Comparison of ENCODE assay signal across 10 mouse cellular contexts in the genomic region with DNA sequence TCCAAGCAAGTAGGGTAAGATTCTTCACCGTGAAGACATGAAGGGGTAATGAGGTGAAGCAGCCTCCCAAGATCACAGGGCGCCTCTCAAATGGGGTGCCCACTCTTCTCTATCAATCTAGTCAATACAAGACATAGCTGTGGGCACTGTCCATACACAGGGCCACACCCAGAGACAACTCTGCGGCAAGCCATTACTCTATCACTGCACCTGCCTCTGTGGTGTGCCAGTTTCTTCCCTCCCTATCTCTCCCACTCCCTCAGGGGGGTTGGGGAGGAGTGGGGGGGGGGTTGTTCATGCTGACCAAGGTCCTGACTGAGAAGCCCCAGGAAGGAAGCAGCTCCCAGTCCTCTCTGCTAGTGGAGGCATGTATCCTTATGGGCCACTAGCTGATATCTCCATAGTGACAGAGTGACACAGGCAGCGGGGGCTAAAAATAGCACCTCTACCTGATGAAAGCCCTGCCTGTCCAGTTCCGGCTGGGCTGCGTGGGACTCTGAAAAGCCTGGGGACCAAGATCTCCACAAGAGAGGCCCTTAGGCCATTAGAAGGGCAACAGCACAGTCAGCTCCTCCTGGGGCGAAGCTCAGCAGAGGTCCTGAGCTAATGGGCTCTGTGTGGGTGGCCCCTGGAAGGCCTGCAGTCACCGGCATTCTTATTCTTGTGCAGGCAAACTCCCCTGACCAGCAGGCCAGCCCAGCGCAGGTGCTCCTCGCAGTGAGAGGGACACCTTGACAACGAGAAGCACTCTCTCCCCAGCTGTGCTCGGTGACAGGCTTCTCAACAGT. TPM values are rescaled to one million over a fixed set of nuclear protein-coding genes. Genes with fewer than 3 reads are reported as not detected.
DNase-seq lines count a peak whose midpoint lies in the region; ATAC-seq lines count a peak whose summit lies in the region.
"Had no signal": no experiment of that assay in that cellular context is flagged by ENCODE, and none has a peak within 500 bp of the region (broad histone marks: within the 10 kb centered on the region; RNA-seq: fewer than 3 reads in every experiment).

No protein-coding gene starts in this region.

- 50% methylated on average over 12 of the region's 12 CpGs for WGBS in kidney, embryonic 14.5 days
- WGBS in liver, embryonic 13.5 days (ENCODE audit: insufficient replicate concordance), result 52% methylated on average over 12 of the region's 12 CpGs

- no peaks in the 10 kb centered on the region for H3K36me3 ChIP-seq in kidney, embryonic 14.5 days (ENCODE audit: control insufficient read depth, insufficient read depth, low read length)
- H3K36me3 ChIP-seq in liver, embryonic 13.5 days, result no peaks in the 10 kb centered on the region
- H3K36me3 ChIP-seq: limb, embryonic 13.5 days had no signal

- no peaks in the 10 kb centered on the region for H3K27me3 ChIP-seq in kidney, embryonic 14.5 days (ENCODE audit: control insufficient read depth, insufficient read depth, low read length)
- H3K27me3 ChIP-seq in liver, embryonic 13.5 days, result no peaks in the 10 kb centered on the region
- H3K27me3 ChIP-seq: limb, embryonic 13.5 days had no signal

- no peak for ATAC-seq in kidney, embryonic 14.5 days (ENCODE audit: low FRiP score, low TSS enrichment)
- 0 out of 2 replicates have a peak, but pooled peaks have one; percentile 11 for ATAC-seq in liver, embryonic 13.5 days (ENCODE audit: low read depth)

- H3K4me2 ChIP-seq in kidney, embryonic 14.5 days (replicated peaks; ENCODE audit: low read depth, low read length), result no peak overlapping the region
- no peak overlapping the region for H3K4me2 ChIP-seq in liver, embryonic 13.5 days
- H3K4me2 ChIP-seq: limb, embryonic 13.5 days had no signal

- no peak overlapping the region for H3K27ac ChIP-seq in kidney, embryonic 14.5 days (ENCODE audit: low read depth, low read length)
- H3K27ac ChIP-seq in liver, embryonic 13.5 days, result peak overlapping the region; percentile 34; the same call in 1 of the 2 replicates
- H3K27ac ChIP-seq: limb, embryonic 13.5 days had no signal

- no peak overlapping the region for H3K9ac ChIP-seq in kidney, embryonic 14.5 days (ENCODE audit: low read depth, low read length)
- H3K9ac ChIP-seq in liver, embryonic 13.5 days, result no peak overlapping the region; the same call in 1 of the 2 replicates
- H3K9ac ChIP-seq: limb, embryonic 13.5 days had no signal

- H3K4me1 ChIP-seq in kidney, embryonic 14.5 days (ENCODE audit: control insufficient read depth, insufficient read depth, low read length), result peaks cover 36% of the 10 kb centered on the region
- H3K4me1 ChIP-seq in liver, embryonic 13.5 days (replicated peaks), result peaks cover 75% of the 10 kb centered on the region

- H3K4me3 ChIP-seq in kidney, embryonic 14.5 days (ENCODE audit: low read length), result no peak overlapping the region
- H3K4me3 ChIP-seq in liver, embryonic 13.5 days (replicated peaks), result no peak overlapping the region
- H3K4me3 ChIP-seq: limb, embryonic 13.5 days; myocyte had no signal

- DNase-seq in kidney, adult 11 months, result peak; percentile 48
- DNase-seq in cerebellum, adult 9-10 months, result peak; percentile 58
- peak; percentile 64 to 65 for DNase-seq in cerebellum, postnatal 25 days
- DNase-seq in liver, embryonic 13.5 days, result no peak
- DNase-seq in embryo, embryonic 9.5 days (ENCODE audit: extremely low spot score), result no peak
- no peak for DNase-seq in kidney, adult 18-20 months
- DNase-seq: kidney, postnatal 14 days had no signal

- H3K9me3 ChIP-seq in kidney, embryonic 14.5 days (ENCODE audit: control insufficient read depth, low read length), result no peaks in the 10 kb centered on the region
- no peaks in the 10 kb centered on the region for H3K9me3 ChIP-seq in liver, embryonic 13.5 days (replicated peaks)
- H3K9me3 ChIP-seq: limb, embryonic 13.5 days had no signal

RNA-seq across cellular contexts. Expression of a gene that starts 15.5 kb away (rescaled TPM):
- 5.1 and 7.0 TPM in 2 replicates for polyA plus RNA-seq in kidney, embryonic 14.5 days (2014; fragmentation: Nextera tagmentation; extraction: Ambion mirVana)
- polyA plus RNA-seq in liver, embryonic 13.5 days (2015; fragmentation: Nextera tagmentation; extraction: Ambion mirVana), result 1.3 and 1.4 TPM in 2 replicates

Comparison
In these comparisons a context has a peak if more than half of its experiments do, and no peak if none do; other contexts are left out.
1. DNase-seq: peak in kidney, adult 11 months (single experiment), cerebellum, adult 9-10 months (single experiment) and cerebellum, postnatal 25 days (2 of 2); none in liver, embryonic 13.5 days (single experiment), embryo, embryonic 9.5 days (single experiment) and kidney, adult 18-20 months (single experiment).